Mouse (Mus musculus): ENCODE measurements around the gene Hfe. TPM values are rescaled to one million over a fixed set of nuclear protein-coding genes. Genes with fewer than 3 reads are reported as not detected.

Gene Hfe
- total and polyA plus RNA-seq, 2 experiments from 2014 or later, result 3.2 to 8.6 TPM

DNA sequence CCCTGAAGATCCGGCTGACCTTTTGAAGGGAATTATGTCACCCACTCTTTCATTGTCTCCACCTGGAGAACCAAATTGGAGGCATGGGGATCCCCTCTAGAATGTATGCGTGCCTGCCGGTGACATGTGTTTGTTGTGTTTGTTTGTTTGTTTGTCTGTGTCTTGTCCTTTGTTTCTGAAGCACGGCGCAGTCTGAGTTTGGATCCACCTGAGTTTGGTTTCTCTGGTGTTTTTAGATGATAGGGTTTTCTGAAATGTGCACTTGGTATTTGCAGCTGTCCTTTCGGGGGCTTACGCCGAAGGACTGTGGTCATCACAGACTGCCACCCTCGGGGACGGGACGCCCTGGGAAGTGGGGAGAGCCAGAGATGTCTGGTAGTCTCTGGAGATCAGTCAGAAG is 6.5 kb upstream of the Hfe start:
- no peak overlapping the region for H3K4me3 ChIP-seq (ENCODE audit: low read length)
- ATAC-seq (no peak), DNase-seq (ENCODE audit: low spot score) (no peak)
- H3K36me3 ChIP-seq (ENCODE audit: insufficient read depth, low read length), result no peaks in the 10 kb centered on the region
- H3K4me1 ChIP-seq (ENCODE audit: insufficient read depth, low read length), result no peaks in the 10 kb centered on the region
- no peak for TF ChIP-seq CTCF (IDR thresholded peaks at IDR 0.05; ENCODE audit: low read depth)
- no peaks in the 10 kb centered on the region for H3K27me3 ChIP-seq (ENCODE audit: insufficient read depth, low read length)
- H3K27ac ChIP-seq, result no peak overlapping the region
- 55% methylated on average over 11 of the region's 11 CpGs for WGBS
- H3K9me3 ChIP-seq (ENCODE audit: low read length), result no peaks in the 10 kb centered on the region
- H3K4me2 ChIP-seq (ENCODE audit: low read depth, low read length), result no peak overlapping the region
- H3K9ac ChIP-seq (replicated peaks; ENCODE audit: low read length), result no peak overlapping the region

DNA sequence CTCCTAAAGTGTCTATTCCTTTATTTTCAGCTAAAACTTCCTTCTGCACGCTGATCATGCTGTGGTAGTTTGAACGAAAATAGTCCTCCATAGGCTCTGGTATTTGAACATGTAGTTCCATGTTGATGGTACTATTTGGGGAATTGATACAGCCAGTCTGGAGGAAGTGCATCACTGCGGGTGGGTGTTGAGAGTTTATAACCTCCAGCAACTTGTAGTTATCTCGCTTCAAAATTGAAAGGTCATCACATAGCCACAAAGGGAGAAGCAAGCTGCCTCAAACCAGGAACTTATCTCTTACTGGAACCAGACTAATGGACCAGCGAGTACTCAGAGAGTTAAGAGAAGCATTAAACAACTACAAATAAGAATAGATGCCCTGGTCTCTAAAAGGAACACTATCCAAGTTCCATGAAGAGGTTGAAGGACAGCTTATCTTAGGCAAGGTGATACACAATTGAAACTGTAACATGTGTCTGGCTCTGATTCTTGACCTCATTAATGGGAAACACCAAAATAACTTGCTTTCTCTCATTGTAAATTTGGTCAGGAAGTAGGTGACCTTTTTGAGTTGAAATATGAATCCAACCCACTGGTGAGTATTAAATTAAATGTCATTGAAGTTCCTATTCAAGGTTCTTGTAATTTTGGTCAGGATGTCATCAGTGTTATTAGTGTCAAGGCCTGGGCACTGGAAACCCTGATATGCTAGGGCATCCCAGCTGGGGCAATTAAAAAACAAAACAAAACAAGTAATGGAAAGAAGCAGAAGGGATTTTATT is 5.8 kb upstream of the Hfe start:
- DNase-seq (ENCODE audit: low spot score) (no peak), ATAC-seq (no peak)
- Histone ChIP-seq H3K36me3 (ENCODE audit: insufficient read depth, low read length) (no peaks in the 10 kb centered on the region), H3K27me3 (ENCODE audit: insufficient read depth, low read length) (no peaks in the 10 kb centered on the region), H3K4me3 (ENCODE audit: low read length) (no peak overlapping the region), H3K9ac (replicated peaks; ENCODE audit: low read length) (no peak overlapping the region), H3K4me2 (ENCODE audit: low read depth, low read length) (no peak overlapping the region), H3K4me1 (ENCODE audit: insufficient read depth, low read length) (no peaks in the 10 kb centered on the region), H3K27ac (no peak overlapping the region), H3K9me3 (ENCODE audit: low read length) (no peaks in the 10 kb centered on the region)
- no peak for TF ChIP-seq CTCF (IDR thresholded peaks at IDR 0.05; ENCODE audit: low read depth)
- 85% methylated on average over 5 of the region's 5 CpGs for WGBS

GRCm38 (mm10) chr13:23709714-23710373 is 810 bp downstream of the Hfe start:
- DNase-seq (ENCODE audit: low spot score) (peak; percentile 37), ATAC-seq (no peak)
- Histone ChIP-seq H3K4me2 (ENCODE audit: low read depth, low read length) (peak overlapping the region; percentile 76), H3K27ac (peak overlapping the region; percentile 4; the same call in 1 of the 2 replicates), H3K4me3 (ENCODE audit: low read length) (peak overlapping the region; percentile 36), H3K36me3 (ENCODE audit: insufficient read depth, low read length) (no peaks in the 10 kb centered on the region), H3K27me3 (ENCODE audit: insufficient read depth, low read length) (no peaks in the 10 kb centered on the region), H3K4me1 (ENCODE audit: insufficient read depth, low read length) (no peaks in the 10 kb centered on the region), H3K9ac (replicated peaks; ENCODE audit: low read length) (peak overlapping the region; percentile 45), H3K9me3 (ENCODE audit: low read length) (no peaks in the 10 kb centered on the region)
- no peak for TF ChIP-seq CTCF (IDR thresholded peaks at IDR 0.05; ENCODE audit: low read depth)
- WGBS, result 15% methylated on average over 14 of the region's 15 CpGs

- H3K36me3 ChIP-seq (ENCODE audit: insufficient read depth, low read length), result no peaks in the 10 kb centered on the region
- DNase-seq (ENCODE audit: low spot score), result no peak
- TF ChIP-seq CTCF (IDR thresholded peaks at IDR 0.05; ENCODE audit: low read depth), result no peak
- no peaks in the 10 kb centered on the region for H3K27me3 ChIP-seq (ENCODE audit: insufficient read depth, low read length)
- no peaks in the 10 kb centered on the region for H3K4me1 ChIP-seq (ENCODE audit: insufficient read depth, low read length)
- H3K4me2 ChIP-seq (ENCODE audit: low read depth, low read length), result no peak overlapping the region
- H3K9ac ChIP-seq (replicated peaks; ENCODE audit: low read length), result no peak overlapping the region
- 73% methylated on average over 4 of the region's 4 CpGs for WGBS
- no peak overlapping the region for H3K27ac ChIP-seq
- H3K4me3 ChIP-seq (ENCODE audit: low read length), result no peak overlapping the region
- no peak for ATAC-seq
- H3K9me3 ChIP-seq (ENCODE audit: low read length), result no peaks in the 10 kb centered on the region
These were observed 2.0 kb downstream of the Hfe start for GRCm38 (mm10) chr13:23708654-23709053.

- whole genome bisulfite sequencing, result 84% methylated on average over 4 of the region's 4 CpGs
- DNase-seq (ENCODE audit: low spot score) (no peak), ATAC-seq (no peak)
- no peaks in the 10 kb centered on the region for H3K9me3 ChIP-seq (ENCODE audit: low read length)
- H3K27me3 ChIP-seq (ENCODE audit: insufficient read depth, low read length), result no peaks in the 10 kb centered on the region
- no peak overlapping the region for H3K9ac ChIP-seq (replicated peaks; ENCODE audit: low read length)
- no peak overlapping the region for H3K4me3 ChIP-seq (ENCODE audit: low read length)
- no peaks in the 10 kb centered on the region for H3K4me1 ChIP-seq (ENCODE audit: insufficient read depth, low read length)
- H3K27ac ChIP-seq, result no peak overlapping the region
- H3K4me2 ChIP-seq (ENCODE audit: low read depth, low read length), result no peak overlapping the region
- no peaks in the 10 kb centered on the region for H3K36me3 ChIP-seq (ENCODE audit: insufficient read depth, low read length)
- TF ChIP-seq CTCF (IDR thresholded peaks at IDR 0.05; ENCODE audit: low read depth), result no peak
These were observed 2.6 kb downstream of the Hfe start for GRCm38 (mm10) chr13:23708041-23708440.

DNA sequence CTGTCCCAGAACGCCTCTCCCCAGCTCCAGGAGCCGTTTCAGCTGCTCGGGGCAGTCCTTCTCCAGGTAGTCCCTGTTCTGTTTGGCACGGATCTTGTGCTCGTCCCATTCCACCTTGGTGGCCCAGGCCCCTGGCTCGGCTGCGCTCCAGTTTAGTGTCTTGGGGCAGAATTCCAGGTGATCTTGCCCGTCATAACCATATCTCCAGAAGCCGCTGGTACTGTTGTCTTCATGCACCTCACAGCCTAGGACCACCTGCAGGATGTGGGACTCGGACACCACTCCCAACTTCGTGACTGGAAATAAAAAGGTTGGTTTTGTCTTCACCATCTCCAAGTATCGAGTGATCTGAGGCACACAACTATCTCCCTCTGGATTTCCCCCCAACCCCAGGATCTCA is 3.9 kb downstream of the Hfe start:
- H3K4me1 ChIP-seq (ENCODE audit: insufficient read depth, low read length), result no peaks in the 10 kb centered on the region
- H3K36me3 ChIP-seq (ENCODE audit: insufficient read depth, low read length), result no peaks in the 10 kb centered on the region
- ATAC-seq, result no peak
- H3K4me2 ChIP-seq (ENCODE audit: low read depth, low read length), result no peak overlapping the region
- DNase-seq (ENCODE audit: low spot score), result no peak
- no peak for TF ChIP-seq CTCF (IDR thresholded peaks at IDR 0.05; ENCODE audit: low read depth)
- 96% methylated on average over 12 of the region's 12 CpGs for WGBS
- H3K9me3 ChIP-seq (ENCODE audit: low read length), result no peaks in the 10 kb centered on the region
- no peak overlapping the region for H3K27ac ChIP-seq
- H3K27me3 ChIP-seq (ENCODE audit: insufficient read depth, low read length), result no peaks in the 10 kb centered on the region
- H3K4me3 ChIP-seq (ENCODE audit: low read length), result no peak overlapping the region
- no peak overlapping the region for H3K9ac ChIP-seq (replicated peaks; ENCODE audit: low read length)
